Mouse (Mus musculus) lung, postnatal 4 days (tissue): ENCODE measurements around the gene Ccm2.

ENCODE experiments used
- DNase-seq, 2 experiments: peaks; one replicate each; pipeline ENCODE4 v3.0.0; 2021

The Ccm2 gene

DNA sequence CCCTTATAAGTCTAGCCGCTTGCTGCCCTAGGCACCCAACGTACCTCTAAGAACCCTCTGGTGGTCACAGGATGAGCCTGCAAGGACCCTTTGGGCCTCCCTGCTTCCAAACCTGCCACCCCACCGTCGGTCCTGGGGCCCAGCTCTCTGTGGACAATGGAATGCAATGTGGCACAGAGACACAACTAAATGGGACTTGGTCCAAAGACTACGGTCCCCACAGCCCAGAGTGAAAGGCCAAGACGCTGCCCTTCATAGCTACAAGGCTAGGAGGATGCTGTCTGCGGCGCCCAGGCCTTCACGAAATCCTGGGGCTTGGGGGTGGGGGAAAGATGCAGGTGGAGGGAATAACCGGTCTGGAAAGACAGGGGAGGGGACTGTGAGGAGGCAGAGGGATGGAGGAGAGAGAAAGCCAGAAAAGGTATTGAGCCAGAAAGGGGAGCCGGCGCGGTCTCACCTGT is 58.4 kb downstream of the Ccm2 start:
- no peak for DNase-seq

DNA sequence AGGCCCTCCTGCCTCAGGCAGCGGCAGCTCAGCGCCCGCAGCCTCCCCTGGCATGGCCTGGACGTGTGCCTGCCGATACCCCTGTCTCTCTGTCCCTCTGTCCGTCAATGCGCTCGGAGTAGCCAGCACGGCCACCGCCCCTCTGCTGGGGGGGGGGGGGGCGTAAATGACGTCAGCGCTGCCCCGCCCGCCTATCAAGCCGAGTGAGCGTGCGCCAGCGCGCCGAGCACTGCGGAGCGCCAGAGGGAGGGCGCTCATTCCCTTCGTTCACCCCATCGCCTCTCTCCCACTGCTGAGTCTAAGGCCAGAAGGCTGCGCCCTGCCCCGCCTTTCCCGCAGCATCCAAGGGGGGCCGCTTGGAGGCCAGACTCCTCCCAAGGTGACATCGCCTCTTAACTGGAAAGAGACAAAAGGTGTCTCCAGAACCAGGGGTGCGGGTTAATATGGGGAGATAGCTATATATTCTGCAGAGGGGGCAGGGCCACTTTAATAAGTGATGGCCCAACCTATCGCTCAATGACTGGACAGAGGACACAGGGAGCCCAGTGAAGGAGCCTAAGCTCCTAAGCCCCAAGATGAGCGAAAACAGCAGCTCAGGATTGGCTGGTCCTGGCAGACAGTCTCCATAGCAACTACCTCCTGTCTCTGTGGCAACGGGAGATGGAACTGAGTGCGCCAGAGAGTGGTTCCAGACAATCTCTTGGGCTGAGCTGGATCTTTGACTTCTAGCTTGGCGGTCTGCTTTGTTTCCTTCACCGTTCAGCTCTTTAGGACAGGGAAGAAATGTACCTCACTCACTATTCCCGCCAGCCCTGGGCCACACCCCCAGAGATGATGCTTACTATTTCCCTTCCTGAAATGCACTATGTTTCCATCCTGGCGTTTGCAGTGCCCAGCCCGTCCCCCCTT is 59.1 kb downstream of the Ccm2 start, which contains the start of gene Nacad:
TSS of gene Nacad (minus strand) at position 563 of the 909 bp plus-strand sequence.
- peak; percentile 34 to 63 for DNase-seq

DNA sequence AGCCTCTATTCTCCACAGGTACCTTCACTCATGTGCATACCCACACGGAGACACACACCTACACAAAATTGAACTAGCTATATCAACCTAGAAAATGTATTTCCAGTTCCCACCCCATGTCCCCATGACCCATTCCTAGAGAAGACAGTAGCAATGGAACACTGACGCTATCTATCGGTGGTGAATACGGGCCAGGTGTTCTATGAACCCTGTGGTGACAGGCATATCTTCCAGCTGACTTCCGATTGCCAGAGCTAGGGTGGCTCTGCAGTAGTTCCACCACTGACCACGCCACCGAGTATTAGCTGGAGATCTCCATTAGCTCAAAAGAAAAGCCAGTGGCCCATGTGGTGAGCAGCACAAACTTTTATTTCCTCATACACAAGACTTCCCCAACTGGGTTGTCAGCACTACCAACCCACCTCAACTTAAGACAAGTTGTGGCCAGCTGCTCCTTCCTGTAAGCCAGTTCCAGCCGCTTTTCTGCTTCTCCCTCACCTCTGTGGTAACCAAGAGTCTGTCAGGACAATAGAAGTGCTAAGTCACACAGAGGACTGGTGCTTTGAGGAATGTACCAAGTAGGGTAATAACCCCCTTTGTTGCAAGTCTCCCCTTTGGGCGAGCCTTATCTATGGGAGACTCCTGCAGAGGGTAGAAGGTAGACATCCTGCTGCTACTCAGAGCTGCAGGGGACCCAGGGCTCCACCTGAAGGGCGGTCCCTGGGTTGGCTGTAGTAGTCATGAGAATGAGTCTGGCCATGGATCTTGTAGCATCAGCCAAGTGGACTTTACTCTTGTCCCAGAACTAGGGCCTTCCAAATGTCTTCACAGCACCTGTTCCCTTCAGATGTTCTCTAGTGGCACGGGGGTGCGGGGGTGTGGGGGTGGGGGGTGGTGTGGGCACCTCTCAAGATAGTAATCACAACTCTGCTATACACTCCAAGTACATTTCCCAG is 68.8 kb downstream of the Ccm2 start:
- DNase-seq: no peak

DNA sequence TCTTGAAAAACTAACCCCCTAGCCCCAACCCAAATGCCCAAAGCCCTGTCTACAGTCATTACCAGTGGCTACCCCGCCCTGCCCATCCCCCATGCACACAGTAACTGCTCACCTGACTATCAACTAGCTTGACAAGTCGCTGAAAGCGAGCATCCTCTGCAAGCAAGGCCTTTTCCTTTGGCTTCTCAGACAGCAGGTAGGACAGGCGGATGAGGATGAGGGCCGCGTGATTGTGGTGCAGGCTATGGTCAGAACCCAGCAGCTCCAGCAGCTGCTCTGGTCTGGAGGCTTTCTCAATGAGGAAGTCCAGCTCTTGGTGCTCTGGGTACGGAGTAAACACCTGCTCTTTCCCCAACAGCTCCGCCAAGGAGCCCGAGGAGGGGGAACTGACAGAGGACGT is 77.0 kb downstream of the Ccm2 start:
- peak in 1 of 2 experiments; percentile 26 for DNase-seq

DNA sequence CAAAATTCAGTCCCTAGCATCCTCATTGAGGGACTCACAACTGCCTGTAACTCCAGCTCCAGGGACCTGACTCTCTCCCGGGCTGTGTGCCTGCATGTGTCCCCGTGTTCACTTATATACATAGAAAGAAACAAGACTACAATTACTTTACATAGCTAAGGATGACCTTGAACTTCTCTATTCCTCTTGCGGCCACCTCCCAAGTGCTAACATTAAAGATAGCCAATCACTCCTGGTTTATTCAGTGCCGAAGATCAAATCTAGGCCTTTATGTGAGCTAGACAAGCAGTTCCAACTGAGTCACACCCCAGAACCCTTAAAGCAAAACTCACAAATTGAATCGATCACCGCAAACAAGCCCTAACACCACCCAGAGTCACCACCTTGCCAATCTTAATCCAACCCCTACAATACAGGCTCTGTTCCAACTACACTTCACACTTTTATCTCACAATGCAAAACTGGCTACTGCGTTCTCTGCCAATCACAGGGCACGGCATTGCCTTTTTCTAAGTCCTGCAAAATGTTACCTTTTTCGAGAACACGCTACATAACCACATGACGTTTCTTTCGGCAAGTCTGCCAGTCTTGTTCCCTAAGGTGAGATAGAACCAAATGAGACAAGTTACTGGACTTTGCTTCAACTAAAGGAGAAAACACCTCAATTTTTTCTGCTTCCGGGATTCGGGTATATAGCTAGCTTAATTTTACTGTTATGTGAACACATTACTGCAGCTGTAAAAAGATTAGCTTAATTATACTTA is 78.1 kb downstream of the Ccm2 start:
- no peak for DNase-seq

DNA sequence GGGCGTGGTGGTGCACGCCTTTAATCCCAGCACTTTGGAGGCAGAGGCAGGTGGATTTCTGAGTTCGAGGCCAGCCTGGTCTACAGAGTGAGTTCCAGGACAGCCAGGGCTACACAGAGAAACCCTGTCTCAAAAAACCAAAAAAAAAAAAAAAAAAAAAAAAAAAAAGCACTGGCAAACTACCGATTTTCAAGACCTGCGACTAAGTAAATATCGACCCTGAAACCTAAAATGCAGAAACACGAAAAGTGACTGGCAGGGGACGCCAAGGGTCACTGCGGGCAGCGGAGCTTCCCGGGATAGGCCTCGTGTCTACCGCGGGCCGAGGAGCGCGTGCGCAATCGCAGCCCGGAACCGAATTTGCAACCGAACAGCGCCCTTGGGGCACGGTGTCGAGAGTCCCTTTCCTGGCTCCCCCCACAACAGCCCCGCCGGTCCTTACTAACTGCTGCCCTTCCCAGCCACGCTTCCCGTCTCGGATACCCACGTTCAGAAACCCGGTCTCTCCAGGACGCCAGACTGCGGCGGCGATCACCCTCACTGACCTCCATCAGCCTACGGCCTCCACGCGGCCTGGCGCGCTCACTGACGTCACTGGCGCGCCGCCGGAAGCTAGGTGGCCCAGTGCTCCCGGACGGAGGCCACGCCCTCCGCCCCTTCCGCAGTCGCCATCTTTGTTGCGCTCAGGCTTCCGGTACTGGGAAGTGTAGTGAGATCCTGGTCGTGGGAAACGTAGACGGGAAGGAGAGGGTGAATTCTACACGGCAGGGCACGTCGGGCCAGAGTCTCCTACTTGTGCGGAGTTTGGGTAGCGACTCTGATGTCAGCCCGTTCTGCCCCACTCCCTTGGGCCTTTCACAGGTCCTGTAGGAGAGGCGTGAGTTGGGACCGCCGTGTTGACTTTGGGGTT is 79.0 kb downstream of the Ccm2 start, which contains the start of gene Tbrg4:
TSS of gene Tbrg4 (minus strand) at position 590 of the 910 bp plus-strand sequence.
- peak; percentile 94 to 96 for DNase-seq

DNA sequence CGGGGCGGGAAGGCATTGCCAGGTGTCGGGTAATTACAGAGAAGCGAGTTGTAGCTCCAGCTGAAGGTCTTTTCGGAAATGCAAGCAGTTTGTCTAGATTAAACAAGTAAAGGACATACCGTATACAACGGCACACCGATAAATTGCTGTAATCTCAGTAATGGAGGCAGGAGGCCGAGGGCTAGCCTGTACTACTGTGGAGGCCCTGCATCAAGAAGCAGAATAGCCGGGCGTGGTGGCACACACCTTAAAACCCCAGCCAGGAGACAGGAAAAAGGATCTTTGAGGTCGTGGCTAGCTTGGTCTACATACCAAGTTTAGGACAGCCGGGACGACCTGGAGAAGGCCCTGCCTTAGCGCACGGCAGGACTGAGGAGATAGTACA is 79.7 kb downstream of the Ccm2 start:
- DNase-seq: no peak

DNA sequence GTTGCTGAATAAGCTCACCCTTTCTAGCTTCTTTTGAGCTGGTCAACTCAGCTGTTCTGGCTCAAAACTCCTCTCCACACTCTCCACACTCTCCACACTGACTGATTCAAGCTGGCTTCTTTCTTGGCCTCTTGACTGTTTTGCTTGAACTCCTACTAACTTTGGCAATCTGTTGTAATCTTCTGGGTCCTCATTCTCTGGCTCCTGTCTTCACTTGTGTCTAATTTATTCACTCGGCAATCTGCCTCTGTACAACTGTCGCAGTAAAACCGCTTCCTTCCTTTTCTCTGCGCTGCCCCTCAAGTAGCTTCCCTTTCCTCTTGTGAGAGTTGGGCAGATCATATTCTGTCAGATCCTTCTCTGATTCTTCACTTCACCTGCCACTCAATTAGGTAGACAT is 81.0 kb downstream of the Ccm2 start:
- no peak for DNase-seq

DNA sequence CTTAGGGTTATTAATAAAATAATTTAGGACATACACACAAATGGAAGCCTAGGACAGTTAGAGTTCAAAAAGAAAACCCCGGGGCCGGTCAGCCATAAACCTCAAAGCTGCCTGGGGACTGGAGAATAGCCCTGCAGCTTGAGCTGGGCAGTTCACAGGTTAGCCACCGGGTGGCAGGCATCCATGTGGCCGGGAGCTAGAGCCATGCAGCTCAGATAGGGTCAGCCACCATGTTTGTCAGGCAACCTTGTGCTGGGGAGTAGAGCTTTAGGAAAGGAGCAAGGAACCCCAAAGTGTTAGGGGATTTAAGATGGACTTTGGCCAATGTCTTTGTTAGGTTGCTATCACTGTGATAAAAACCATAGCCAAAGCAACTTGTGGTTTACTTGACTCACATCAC is 81.9 kb downstream of the Ccm2 start:
- DNase-seq: peak; percentile 59 to 73

DNA sequence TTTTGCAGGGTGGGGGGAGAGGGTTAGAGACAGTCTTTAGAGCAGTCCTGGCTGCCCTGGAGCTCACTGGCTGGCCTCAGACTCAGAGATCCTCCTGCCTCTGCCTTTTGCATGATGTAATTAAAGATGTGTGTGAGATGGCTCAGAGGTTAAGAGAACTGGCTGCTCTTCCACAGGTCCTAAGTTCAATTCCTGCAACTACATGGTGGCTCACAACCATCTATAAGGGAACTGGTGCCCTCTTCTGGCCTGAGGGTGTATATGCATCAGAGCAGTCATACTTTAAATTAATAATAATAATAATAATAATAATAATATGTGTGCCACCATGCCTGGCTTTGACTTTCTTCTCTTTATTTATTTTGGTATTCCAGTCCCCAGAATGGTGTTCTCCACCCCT is 83.0 kb downstream of the Ccm2 start:
- DNase-seq: peak in 1 of 2 experiments; percentile 47

DNA sequence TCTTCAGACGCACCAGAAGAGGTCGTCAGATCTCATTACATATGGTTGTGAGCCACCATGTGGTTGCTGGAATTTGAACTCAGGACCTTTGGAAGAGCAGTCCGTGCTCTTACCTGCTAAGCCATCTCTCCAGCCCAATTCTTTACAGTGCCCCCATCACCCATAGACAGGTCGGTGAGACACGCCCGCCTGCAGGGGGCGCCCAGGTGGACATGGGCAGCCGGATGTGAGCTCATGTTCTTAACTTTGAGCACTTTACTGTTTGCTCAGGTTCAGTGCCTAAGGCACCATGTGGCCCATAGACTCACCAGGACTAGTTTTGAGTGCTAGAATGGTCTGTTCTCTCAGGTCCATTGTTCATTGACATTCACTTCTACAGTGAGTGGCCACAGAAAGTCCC is 89.5 kb downstream of the Ccm2 start:
- DNase-seq: no peak

DNA sequence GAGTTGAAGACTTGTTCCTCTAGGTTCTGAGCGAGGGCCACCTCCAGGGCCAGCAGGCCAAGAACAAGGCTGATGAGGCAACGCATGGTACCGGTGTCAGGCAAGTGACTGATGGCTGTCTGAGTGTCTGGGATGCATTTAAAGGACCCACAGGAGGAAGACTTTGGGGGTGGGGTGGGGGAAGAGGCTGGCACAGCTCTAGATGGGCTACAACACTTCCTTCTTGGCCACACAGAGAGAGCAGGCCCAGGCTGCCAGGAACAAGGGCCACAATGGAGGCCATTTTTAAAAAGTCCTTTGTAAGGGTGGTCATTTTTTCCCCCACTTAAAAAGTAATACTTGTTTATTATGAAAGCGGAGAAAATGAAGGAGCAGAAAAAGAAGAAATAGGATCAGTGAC is 91.8 kb downstream of the Ccm2 start, which contains the start of gene Wap:
TSS of gene Wap (minus strand) at position 101 of the 400 bp plus-strand sequence.
- no peak for DNase-seq

DNA sequence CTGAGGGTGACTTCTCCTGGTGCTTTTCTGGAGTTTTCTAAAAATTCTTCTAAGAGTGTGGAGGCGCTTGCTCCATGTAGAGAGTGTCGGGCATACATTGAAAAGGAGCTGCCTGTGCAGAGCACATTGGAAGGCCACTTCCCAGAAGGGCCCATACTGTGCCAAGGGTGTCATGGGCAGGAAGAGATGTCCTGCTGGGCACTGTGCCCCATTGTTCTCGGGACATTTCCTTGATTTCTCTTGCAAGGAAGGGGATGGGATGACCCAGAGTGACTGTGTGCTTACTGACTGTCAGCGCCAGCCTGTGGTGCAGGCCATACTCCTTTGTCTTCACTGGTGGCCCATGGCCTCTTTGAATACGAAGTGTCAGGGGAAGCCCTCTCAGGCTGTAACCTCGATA is 92.4 kb downstream of the Ccm2 start:
- DNase-seq: peak; percentile 20 to 41

DNA sequence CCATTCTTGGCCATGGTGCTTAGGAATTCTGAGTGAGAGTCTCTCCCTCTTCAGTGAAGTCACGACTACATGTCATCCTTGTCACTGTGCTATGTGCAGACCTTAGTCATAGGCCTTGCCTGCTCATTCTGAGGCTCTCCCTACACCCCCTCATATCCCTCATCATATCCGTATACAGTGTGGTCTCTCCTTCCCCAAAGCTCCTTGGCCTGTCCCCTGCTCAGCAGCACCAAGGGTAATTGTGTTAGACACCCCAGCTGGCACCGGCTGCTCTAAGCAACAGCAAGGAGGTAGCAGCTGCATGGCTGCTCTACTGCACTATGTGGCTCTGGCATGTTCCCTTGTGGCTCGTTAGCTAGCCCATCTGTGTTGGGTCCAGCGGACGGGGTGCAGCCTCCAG is 97.9 kb downstream of the Ccm2 start:
- DNase-seq: no peak
